Mouse (Mus musculus) liver, adult 2 months (tissue): Measurements from ENCODE around the gene Kmt2a.

ENCODE experiments used
- CTCF ChIP-seq: fragments of 200-500 bp; IDR thresholded peaks from 2 replicates; pipeline ENCODE4 v1.5.1; 2011; ENCODE audit warnings: low read depth, low read length, control low read depth
- POLR2A ChIP-seq: fragments of 200-500 bp; IDR thresholded peaks from 2 replicates; pipeline ENCODE4 v1.6.1; 2011; ENCODE audit warnings: low read length, control low read depth; ENCODE audit not compliant: insufficient read depth; ENCODE audit errors: extremely low read depth

- no peak for TF ChIP-seq CTCF
- TF ChIP-seq POLR2A = no peak
These were observed 76.4 kb downstream of the Kmt2a start for GRCm38 (mm10) chr9:44804678-44805077.
